Mouse (Mus musculus) mature B cell (primary cell): Measurements from ENCODE around the gene Kcnab1.

Experiments used
- in situ Hi-C: fragments of 300-500 bp; cut with MboI; formaldehyde crosslinking; loops from 2 replicates; pipeline ENCODE4 v1.14.3; 2019

Gene Kcnab1

GRCm38 (mm10) chr3:65108945-65109921 lies at the start of gene Kcnab1:
Gene Kcnab1 (plus strand): TSS chr3:65109384.
- in situ Hi-C loops = no loop called here

- in situ Hi-C loops = no loop called here
Observed at GRCm38 (mm10) chr3:65088295-65088694, 20.9 kb upstream of the Kcnab1 start.

- in situ Hi-C loops = no loop called here
Observed at GRCm38 (mm10) chr3:65104117-65104516, 5.1 kb upstream of the Kcnab1 start.

- in situ Hi-C loops = no loop called here
Observed at GRCm38 (mm10) chr3:65110190-65110589, 1.0 kb downstream of the Kcnab1 start.

GRCm38 (mm10) chr3:65111176-65111575 lies 2.0 kb downstream of the Kcnab1 start:
- in situ Hi-C loops = no loop called here

GRCm38 (mm10) chr3:65115164-65115563 lies 6.0 kb downstream of the Kcnab1 start:
- in situ Hi-C loops = no loop called here

- in situ Hi-C loops = no loop called here
Observed at GRCm38 (mm10) chr3:65116958-65117357, 7.8 kb downstream of the Kcnab1 start.

- in situ Hi-C loops = no loop called here
Observed at GRCm38 (mm10) chr3:65117365-65117764, 8.2 kb downstream of the Kcnab1 start.

- in situ Hi-C loops = no loop called here
Observed at GRCm38 (mm10) chr3:65124975-65125374, 15.8 kb downstream of the Kcnab1 start.

GRCm38 (mm10) chr3:65129625-65130024 lies 20.4 kb downstream of the Kcnab1 start:
- in situ Hi-C loops = no loop called here

GRCm38 (mm10) chr3:65134931-65135330 lies 25.7 kb downstream of the Kcnab1 start:
- in situ Hi-C loops = no loop called here

- in situ Hi-C loops = no loop called here
Observed at GRCm38 (mm10) chr3:65136897-65137296, 27.7 kb downstream of the Kcnab1 start.

GRCm38 (mm10) chr3:65138739-65139138 lies 29.6 kb downstream of the Kcnab1 start:
- in situ Hi-C loops = no loop called here

GRCm38 (mm10) chr3:65145152-65145551 lies 36.0 kb downstream of the Kcnab1 start:
- in situ Hi-C loops = no loop called here

- in situ Hi-C loops = no loop called here
Observed at GRCm38 (mm10) chr3:65151808-65152207, 42.6 kb downstream of the Kcnab1 start.

GRCm38 (mm10) chr3:65172964-65173363 lies 63.8 kb downstream of the Kcnab1 start:
- in situ Hi-C loops = no loop called here

GRCm38 (mm10) chr3:65174564-65174963 lies 65.4 kb downstream of the Kcnab1 start:
- in situ Hi-C loops = no loop called here

- in situ Hi-C loops = no loop called here
Observed at GRCm38 (mm10) chr3:65175819-65176218, 66.6 kb downstream of the Kcnab1 start.

- in situ Hi-C loops = no loop called here
Observed at GRCm38 (mm10) chr3:65176846-65177245, 67.7 kb downstream of the Kcnab1 start.

GRCm38 (mm10) chr3:65187833-65188698 lies 78.9 kb downstream of the Kcnab1 start:
- in situ Hi-C loops = no loop called here

- in situ Hi-C loops = no loop called here
Observed at GRCm38 (mm10) chr3:65200611-65201010, 91.4 kb downstream of the Kcnab1 start.

GRCm38 (mm10) chr3:65203361-65204117 lies 94.4 kb downstream of the Kcnab1 start:
- in situ Hi-C loops = no loop called here
